Mouse (Mus musculus): Measurements from ENCODE around the gene Leng9.

- no peak for TF ChIP-seq CTCF (IDR thresholded peaks at IDR 0.05; ENCODE audit: extremely low read depth, insufficient read length, insufficient replicate concordance, low read depth, low read length)
- no peak for TF ChIP-seq POLR2A (IDR thresholded peaks at IDR 0.05; ENCODE audit: low read depth, low read length)
Observed at GRCm38 (mm10) chr7:4125306-4125705, 24.9 kb downstream of the Leng9 start.
